Mouse (Mus musculus) testis, adult 2 months (tissue): ENCODE data around the gene Fermt1. TPM values are rescaled to one million over a fixed set of nuclear protein-coding genes. Genes with fewer than 3 reads are reported as not detected.

Experiments
- H3K27ac ChIP-seq: fragments of 200-500 bp; 2 replicates; pipeline ENCODE4 v1.5.1; 2012; ENCODE audit warnings: low read depth, low read length; ENCODE audit not compliant: control insufficient read depth, insufficient read depth
- H3K27me3 ChIP-seq: fragments of 200-500 bp; 2 replicates; pipeline ENCODE4 v1.6.1; 2012; ENCODE audit warnings: mild to moderate bottlenecking, low read length, moderate library complexity; ENCODE audit not compliant: control insufficient read depth, insufficient read depth
- H3K36me3 ChIP-seq: fragments of 200-500 bp; 2 replicates; pipeline ENCODE4 v1.6.1; 2012; ENCODE audit warnings: mild to moderate bottlenecking, low read length; ENCODE audit not compliant: control insufficient read depth, insufficient read depth
- H3K4me1 ChIP-seq: fragments of 200-500 bp; 2 replicates; pipeline ENCODE4 v1.6.1; 2012; ENCODE audit warnings: low read length; ENCODE audit not compliant: control insufficient read depth, insufficient read depth
- H3K4me3 ChIP-seq: fragments of 200-500 bp; 2 replicates; pipeline ENCODE4 v1.5.1; 2012; ENCODE audit warnings: low read depth, mild to moderate bottlenecking, low read length, moderate library complexity, mixed read lengths; ENCODE audit not compliant: control insufficient read depth
- CTCF ChIP-seq: fragments of 200-500 bp; IDR thresholded peaks from 2 replicates; pipeline ENCODE4 v1.5.1; 2012; ENCODE audit warnings: low read depth, mild to moderate bottlenecking, inconsistent platforms, low read length, moderate library complexity; ENCODE audit not compliant: control insufficient read depth, insufficient read depth, insufficient replicate concordance
- POLR2A ChIP-seq: fragments of 200-500 bp; IDR thresholded peaks from 2 replicates; pipeline ENCODE4 v1.6.1; 2012; ENCODE audit warnings: low read depth, mild to moderate bottlenecking, inconsistent platforms, low read length, moderate library complexity; ENCODE audit not compliant: control insufficient read depth
- polyA plus RNA-seq: library from polyadenylated mRNA; depleted of rRNA; stranded (reverse); fragments of >200 nt; gene quantifications from 2 replicates; pipeline ENCODE4 v1.2.3, GENCODE M21; 2012; rRNA removed

Gene Fermt1
- polyA plus RNA-seq, 1 experiment, result not detected

DNA sequence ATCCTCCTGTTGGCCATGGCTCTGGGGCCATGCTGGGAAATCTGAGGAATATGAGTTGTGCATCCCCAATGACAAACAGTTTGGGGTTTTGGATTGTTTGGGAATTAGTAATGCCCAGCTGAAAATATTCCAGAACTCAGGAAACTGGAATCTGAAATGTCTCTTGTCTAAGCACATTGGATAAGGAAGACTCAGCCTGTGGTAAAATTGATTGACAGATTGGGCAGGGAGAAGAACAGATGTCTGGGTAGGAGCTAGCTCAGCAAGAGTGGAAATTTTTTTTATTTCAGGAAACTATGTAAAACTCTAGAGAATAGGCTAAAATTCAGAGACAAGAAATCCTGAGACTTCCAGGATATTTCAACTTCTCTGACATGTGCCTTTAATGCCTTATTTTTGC lies 85.3 kb downstream of the Fermt1 start:
- TF ChIP-seq POLR2A (no peak), CTCF (no peak)
- Histone ChIP-seq H3K27me3 (no peaks in the 10 kb centered on the region), H3K36me3 (peaks cover 1% of the 10 kb centered on the region; the same call in 1 of the 2 replicates), H3K27ac (no peak overlapping the region), H3K4me1 (0 out of 2 replicates have a peak, but pooled peaks cover 3% of the 10 kb centered on the region), H3K4me3 (no peak overlapping the region)

GRCm38 (mm10) chr2:132856333-132856732 lies 89.4 kb downstream of the Fermt1 start:
- Histone ChIP-seq H3K4me1 (peaks cover 4% of the 10 kb centered on the region), H3K4me3 (no peak overlapping the region), H3K36me3 (peaks cover 1% of the 10 kb centered on the region), H3K27me3 (no peaks in the 10 kb centered on the region), H3K27ac (no peak overlapping the region)
- TF ChIP-seq POLR2A, result no peak
- TF ChIP-seq CTCF, result no peak

Other genes starting within 250 kb of the Fermt1 start
- 2.1 and 2.5 TPM in 2 replicates for gene Chgb, start 164.6 kb downstream of the Fermt1 start, polyA plus RNA-seq
- 3.7 and 4.3 TPM in 2 replicates for gene Trmt6, start 129.9 kb downstream of the Fermt1 start, polyA plus RNA-seq
- gene Mcm8, start 129.8 kb downstream of the Fermt1 start, polyA plus RNA-seq, result 3.0 and 3.2 TPM in 2 replicates
- gene Crls1, start 99.2 kb downstream of the Fermt1 start, polyA plus RNA-seq, result 115 and 182 TPM in 2 replicates
- 3.9 and 4.3 TPM in 2 replicates for gene Lrrn4, start 65.0 kb downstream of the Fermt1 start, polyA plus RNA-seq